18 mouse cellular contexts compared by ENCODE assay signal in genomic region chr5:125799622-125800021, GRCm38 (mm10).
DNase-seq lines count a peak whose midpoint lies in the region; ATAC-seq lines count a peak whose summit lies in the region.
"Had no signal": no experiment of that assay in that cellular context is flagged by ENCODE, and none has a peak within 500 bp of the region (broad histone marks: within the 10 kb centered on the region; RNA-seq: fewer than 3 reads in every experiment).

No protein-coding gene starts in this region.

- H3K27me3 ChIP-seq in hindbrain, embryonic 10.5 days (ENCODE audit: insufficient read depth, poor library complexity, severe bottlenecking), result no peaks in the 10 kb centered on the region
- peaks cover 4% of the 10 kb centered on the region; the same call in 1 of the 2 replicates for H3K27me3 ChIP-seq in hindbrain, embryonic 12.5 days
- H3K27me3 ChIP-seq in forebrain, embryonic 13.5 days, result no peaks in the 10 kb centered on the region
- H3K27me3 ChIP-seq in midbrain, embryonic 13.5 days, result no peaks in the 10 kb centered on the region
- H3K27me3 ChIP-seq in heart, embryonic 10.5 days (ENCODE audit: insufficient read depth, poor library complexity, severe bottlenecking), result no peaks in the 10 kb centered on the region
- H3K27me3 ChIP-seq: liver, embryonic 13.5 days; neural tube, embryonic 12.5 days had no signal

- H3K4me3 ChIP-seq in hindbrain, embryonic 10.5 days, result peak overlapping the region; percentile 31
- H3K4me3 ChIP-seq in hindbrain, embryonic 12.5 days, result no peak overlapping the region
- H3K4me3 ChIP-seq in forebrain, embryonic 13.5 days, result no peak overlapping the region
- H3K4me3 ChIP-seq in midbrain, embryonic 13.5 days (replicated peaks), result no peak overlapping the region
- no peak overlapping the region for H3K4me3 ChIP-seq in heart, embryonic 10.5 days
- H3K4me3 ChIP-seq: heart, adult 2 months; liver, embryonic 13.5 days; neural tube, embryonic 12.5 days had no signal

- no peak overlapping the region for H3K4me2 ChIP-seq in hindbrain, embryonic 12.5 days (replicated peaks)
- peak overlapping the region; percentile 45 for H3K4me2 ChIP-seq in forebrain, embryonic 13.5 days
- peak overlapping the region; percentile 32 for H3K4me2 ChIP-seq in midbrain, embryonic 13.5 days (replicated peaks)
- H3K4me2 ChIP-seq: liver, embryonic 13.5 days; neural tube, embryonic 12.5 days had no signal

- 0 out of 2 replicates have a peak, but pooled peaks cover 2% of the 10 kb centered on the region for H3K4me1 ChIP-seq in hindbrain, embryonic 10.5 days (replicated peaks)
- H3K4me1 ChIP-seq in hindbrain, embryonic 12.5 days, result no peaks in the 10 kb centered on the region
- peaks cover 25% of the 10 kb centered on the region for H3K4me1 ChIP-seq in forebrain, embryonic 13.5 days
- peaks cover 9% of the 10 kb centered on the region for H3K4me1 ChIP-seq in midbrain, embryonic 13.5 days (replicated peaks)
- H3K4me1 ChIP-seq in heart, embryonic 10.5 days, result no peaks in the 10 kb centered on the region
- H3K4me1 ChIP-seq: liver, embryonic 13.5 days; neural tube, embryonic 12.5 days had no signal

- H3K9ac ChIP-seq in hindbrain, embryonic 12.5 days, result no peak overlapping the region
- H3K9ac ChIP-seq in forebrain, embryonic 13.5 days, result no peak overlapping the region
- H3K9ac ChIP-seq in midbrain, embryonic 13.5 days (replicated peaks), result no peak overlapping the region
- H3K9ac ChIP-seq: liver, embryonic 13.5 days; neural tube, embryonic 12.5 days had no signal

- no peak for ATAC-seq in hindbrain, embryonic 12.5 days (ENCODE audit: low FRiP score)
- no peak for ATAC-seq in forebrain, embryonic 13.5 days
- ATAC-seq in midbrain, embryonic 13.5 days, result 0 out of 2 replicates have a peak, but pooled peaks have one; percentile 9

- peak; percentile 2 for DNase-seq in hindbrain, embryonic 10.5 days (ENCODE audit: low spot score)
- DNase-seq in ZHBTc4 (ENCODE audit: low read depth, low spot score), result peak; percentile 15
- DNase-seq in heart, embryonic 10.5 days (ENCODE audit: low spot score), result no peak
- no peak for DNase-seq in c-Kit-positive CD71-positive TER-119-positive erythroid progenitor cells, embryonic 14.5 days (ENCODE audit: low spot score)
- DNase-seq in kidney, postnatal 14 days, result no peak
- DNase-seq: adrenal gland, postnatal 25 days; cerebellum, adult 11-12 months; gastrocnemius, postnatal 36 days; heart, adult 2 months; kidney, adult 11 months; layer of hippocampus, adult 9-11 months; liver, embryonic 13.5 days; lung, adult 2 months; lung, postnatal 14 days had no signal

- no peak overlapping the region for H3K27ac ChIP-seq in hindbrain, embryonic 10.5 days
- no peak overlapping the region for H3K27ac ChIP-seq in hindbrain, embryonic 12.5 days
- no peak overlapping the region for H3K27ac ChIP-seq in forebrain, embryonic 13.5 days
- H3K27ac ChIP-seq in midbrain, embryonic 13.5 days, result no peak overlapping the region
- no peak overlapping the region for H3K27ac ChIP-seq in heart, embryonic 10.5 days
- H3K27ac ChIP-seq: heart, adult 2 months; liver, embryonic 13.5 days; neural tube, embryonic 12.5 days had no signal

- no peaks in the 10 kb centered on the region for H3K9me3 ChIP-seq in hindbrain, embryonic 10.5 days
- no peaks in the 10 kb centered on the region for H3K9me3 ChIP-seq in hindbrain, embryonic 12.5 days (replicated peaks)
- no peaks in the 10 kb centered on the region for H3K9me3 ChIP-seq in forebrain, embryonic 13.5 days (replicated peaks)
- H3K9me3 ChIP-seq in midbrain, embryonic 13.5 days, result no peaks in the 10 kb centered on the region
- H3K9me3 ChIP-seq in heart, embryonic 10.5 days, result no peaks in the 10 kb centered on the region
- H3K9me3 ChIP-seq: neural tube, embryonic 12.5 days had no signal

- WGBS in hindbrain, embryonic 10.5 days, result 38% methylated on average over 5 of the region's 5 CpGs
- WGBS in hindbrain, embryonic 12.5 days, result 43% methylated on average over 5 of the region's 5 CpGs
- 14% methylated on average over 5 of the region's 5 CpGs for WGBS in forebrain, embryonic 13.5 days
- WGBS in midbrain, embryonic 13.5 days, result 15% methylated on average over 5 of the region's 5 CpGs
- 33% methylated on average over 5 of the region's 5 CpGs for WGBS in heart, embryonic 10.5 days

- no peaks in the 10 kb centered on the region for H3K36me3 ChIP-seq in hindbrain, embryonic 10.5 days
- H3K36me3 ChIP-seq in hindbrain, embryonic 12.5 days, result no peaks in the 10 kb centered on the region
- no peaks in the 10 kb centered on the region for H3K36me3 ChIP-seq in forebrain, embryonic 13.5 days (ENCODE audit: poor library complexity, severe bottlenecking)
- no peaks in the 10 kb centered on the region for H3K36me3 ChIP-seq in midbrain, embryonic 13.5 days
- H3K36me3 ChIP-seq in heart, embryonic 10.5 days, result no peaks in the 10 kb centered on the region
- H3K36me3 ChIP-seq: liver, embryonic 13.5 days; neural tube, embryonic 12.5 days had no signal

Comparison
In these comparisons a context has a peak if more than half of its experiments do, and no peak if none do; other contexts are left out.
1. DNase-seq: peak in hindbrain, embryonic 10.5 days (single experiment) and ZHBTc4 (single experiment); none in heart, embryonic 10.5 days (single experiment), c-Kit-positive CD71-positive TER-119-positive erythroid progenitor cells, embryonic 14.5 days (single experiment) and kidney, postnatal 14 days (single experiment).